Mouse (Mus musculus) 3134 (cell line): ENCODE data around the gene Dusp10.

Experiments used
- DNase-seq: peaks from one replicate; pipeline ENCODE4 v3.0.0-alpha.2; 2011; ENCODE audit warnings: low spot score; ENCODE audit not compliant: insufficient read length; ENCODE audit errors: extremely low read depth

Dusp10 gene

DNA sequence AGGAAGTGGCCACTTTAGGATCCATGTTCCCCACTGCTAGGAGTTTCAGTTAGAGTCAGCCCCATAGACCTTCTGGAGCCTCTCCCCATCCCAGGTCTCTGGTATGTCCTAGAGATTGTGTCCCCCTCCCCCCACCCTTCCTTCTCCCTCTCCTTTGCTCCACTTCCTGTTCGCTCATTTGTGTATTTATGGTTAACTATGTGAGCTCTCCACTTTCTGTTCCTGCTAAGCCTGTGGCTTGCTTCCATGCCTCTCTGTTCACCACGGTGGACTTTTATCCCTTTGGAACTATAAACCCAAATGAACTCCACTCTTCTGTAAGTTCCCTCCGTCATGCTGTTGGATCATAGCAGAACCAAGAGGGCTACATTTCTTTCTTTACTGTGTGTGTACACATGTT, 13.9 kb downstream of the Dusp10 start:
- DNase-seq = no peak

DNA sequence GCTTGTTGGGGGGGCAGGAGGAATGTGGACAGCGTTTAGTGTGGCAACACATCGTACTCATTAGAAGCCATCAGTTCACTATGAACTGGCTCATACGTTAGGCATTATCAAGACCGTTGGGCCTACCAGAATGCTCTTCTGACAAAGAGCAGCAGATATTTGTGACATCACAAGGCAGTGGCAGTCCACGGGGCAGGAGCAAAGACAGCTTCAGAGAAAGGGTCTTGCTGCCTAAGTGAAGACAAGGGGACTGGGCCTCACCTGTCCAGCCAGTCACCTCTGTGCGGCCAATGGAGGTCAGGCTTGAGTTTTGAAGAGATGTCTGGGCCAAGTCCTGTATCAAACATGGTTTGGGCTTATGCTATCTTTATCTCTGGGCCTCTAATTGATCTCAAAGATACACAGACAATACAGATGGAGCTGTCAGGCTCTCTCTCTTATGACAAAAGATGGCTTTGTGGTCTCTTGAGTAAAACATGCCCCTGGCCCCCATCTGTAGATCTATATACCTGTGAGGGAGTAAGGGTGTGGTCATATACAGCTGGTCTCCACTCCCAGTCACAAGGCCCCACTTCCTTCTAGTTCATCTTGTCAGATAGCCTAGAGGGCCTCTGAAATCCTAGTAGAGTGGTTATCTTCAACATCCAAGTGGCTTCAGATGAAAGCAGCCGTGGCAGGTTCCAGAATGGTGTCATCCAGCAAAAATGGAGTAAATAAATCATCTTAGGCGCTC, 17.1 kb downstream of the Dusp10 start:
- no peak for DNase-seq

DNA sequence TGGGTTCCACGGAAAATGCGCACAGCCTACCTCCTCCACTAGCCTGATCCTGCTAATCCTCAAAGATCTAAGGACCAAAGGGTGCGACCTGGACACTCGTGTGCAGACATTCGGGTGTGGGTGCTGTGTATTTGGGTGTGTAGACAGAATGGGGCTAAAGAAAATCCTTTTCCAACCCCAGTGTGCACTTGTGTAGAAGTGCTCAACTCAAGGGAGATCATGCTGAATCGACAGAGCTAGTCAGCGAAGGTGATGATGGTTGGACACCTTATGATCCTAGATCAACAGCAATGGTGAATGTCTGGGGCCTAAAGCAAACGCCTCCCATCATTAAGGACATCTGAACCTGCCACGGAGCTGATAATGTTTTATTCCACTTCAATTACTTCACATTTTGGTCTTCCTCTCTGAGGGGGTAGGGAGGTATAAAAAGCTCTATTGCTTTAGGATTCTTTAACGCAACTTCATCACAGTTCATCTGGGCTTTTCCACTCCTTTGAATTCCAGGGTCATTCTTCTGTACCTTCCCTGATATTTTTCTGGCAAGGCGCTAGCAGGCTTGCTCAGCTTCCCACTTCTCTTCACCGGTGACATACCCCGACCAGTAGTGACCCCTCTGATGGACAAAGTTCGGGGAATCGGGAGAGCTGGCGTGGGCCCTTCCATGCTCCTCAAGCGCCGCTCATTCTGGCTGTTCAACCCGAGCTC, 19.7 kb downstream of the Dusp10 start:
- DNase-seq = no peak

DNA sequence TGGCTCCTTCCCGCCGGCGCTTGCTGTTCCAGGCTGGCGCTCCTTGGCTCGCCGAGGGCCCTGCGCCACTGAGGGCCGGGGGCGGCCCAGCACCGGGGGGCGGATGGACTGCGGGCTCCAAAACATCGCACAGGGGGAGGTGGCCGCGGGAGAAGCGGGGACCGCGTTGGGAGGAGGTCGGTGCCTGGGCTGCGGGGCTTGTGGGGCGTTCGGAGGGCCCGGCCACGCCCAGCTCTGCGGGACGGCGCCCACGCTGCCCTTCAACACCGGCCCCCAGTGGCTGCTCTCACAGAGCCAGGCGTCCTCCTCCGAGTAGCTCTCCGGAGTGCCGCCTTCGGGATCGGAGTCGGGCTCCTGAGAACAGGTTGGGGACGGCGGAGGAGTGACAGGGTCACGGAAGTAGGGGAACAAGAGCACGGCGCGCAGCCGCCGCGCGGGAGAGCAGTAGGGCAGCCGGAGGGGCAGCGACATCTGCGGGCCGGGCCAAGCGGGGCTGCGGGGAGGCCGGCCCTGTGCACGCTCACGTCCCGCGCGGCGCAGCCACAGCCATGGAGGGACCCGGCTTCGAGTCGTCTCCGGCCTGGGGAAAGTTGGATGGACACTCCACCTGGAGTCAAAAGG, 20.4 kb downstream of the Dusp10 start:
- peak; percentile 92 for DNase-seq

DNA sequence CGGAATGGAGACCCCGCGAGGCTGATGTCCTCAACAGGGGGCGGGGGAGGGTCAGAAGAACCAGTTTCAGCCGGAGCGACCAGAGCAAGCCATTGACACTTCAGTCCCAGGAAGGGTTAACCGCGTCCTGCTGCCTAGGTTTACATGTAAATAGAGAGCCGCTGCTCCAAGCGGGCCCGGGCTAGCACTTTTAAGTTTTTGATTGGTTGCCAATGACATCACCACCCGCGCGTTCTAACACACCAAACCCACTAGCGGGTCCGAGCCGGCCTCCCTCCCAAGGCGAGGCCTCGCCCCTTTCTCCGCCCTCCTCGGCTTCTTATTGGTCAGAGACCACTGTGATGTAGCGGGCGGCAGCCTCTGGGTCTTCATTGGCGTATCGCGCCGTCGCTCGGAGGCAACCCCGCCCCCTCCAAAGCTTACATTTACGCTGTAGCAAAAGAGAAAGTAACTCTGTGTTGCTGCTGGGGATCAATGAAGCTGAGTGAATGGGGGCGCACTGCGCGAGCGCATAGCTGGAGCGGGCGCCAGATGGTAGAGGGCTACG, 21.0 kb downstream of the Dusp10 start, which contains the start of gene 1700056E22Rik:
Gene 1700056E22Rik (minus strand): TSS at position 291 of the 547 bp plus-strand sequence.
- DNase-seq = peak; percentile 100

DNA sequence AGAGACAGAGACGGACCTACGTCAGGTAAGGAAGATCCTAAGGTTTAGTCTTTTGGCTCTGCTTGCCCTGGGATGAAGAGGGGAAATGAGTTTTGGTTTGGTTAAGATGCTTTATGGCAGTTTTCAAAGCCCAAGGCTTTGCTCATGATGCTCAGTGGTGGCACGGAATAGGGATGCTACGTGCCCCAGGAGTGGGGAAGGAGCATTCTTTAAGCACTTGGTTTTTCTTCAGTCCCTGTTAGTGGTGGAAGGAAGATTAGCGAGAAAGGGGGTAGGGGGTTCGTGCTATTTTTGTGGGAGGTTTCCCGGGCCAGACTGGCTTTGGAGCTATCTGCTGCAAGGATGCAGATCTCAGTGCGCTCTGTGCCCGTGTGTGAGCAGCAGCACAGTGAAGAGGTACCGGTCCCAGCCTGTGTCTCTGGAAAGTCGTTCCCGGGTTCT, 21.7 kb downstream of the Dusp10 start:
- peak; percentile 50 for DNase-seq

DNA sequence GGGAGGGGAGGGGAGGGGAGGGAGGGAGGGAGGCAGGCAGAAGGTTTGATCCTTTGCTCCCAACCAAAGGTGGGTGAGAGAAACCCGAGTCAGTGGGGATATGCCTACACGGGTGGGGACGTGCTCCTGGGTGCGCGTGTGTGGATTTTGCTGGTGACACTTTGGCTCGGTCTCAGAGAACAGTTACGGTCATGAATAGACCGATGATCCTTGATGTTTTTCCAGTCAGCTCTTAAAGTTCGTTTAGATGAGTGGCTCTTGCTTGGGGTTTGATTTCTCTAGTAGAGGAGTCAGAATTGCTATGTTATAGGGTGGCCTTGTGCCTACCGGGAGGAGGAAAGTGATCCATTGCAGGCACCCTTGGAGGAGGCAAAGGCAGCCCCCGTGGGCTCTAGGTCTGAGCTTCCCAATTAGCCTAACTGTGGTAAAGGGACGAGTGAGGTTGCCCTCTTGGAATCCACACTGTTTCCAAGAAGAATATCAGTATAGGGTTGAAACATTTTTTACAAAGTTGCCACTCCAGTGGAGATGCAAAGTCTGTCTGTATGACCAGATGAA, 22.3 kb downstream of the Dusp10 start:
- no peak for DNase-seq

DNA sequence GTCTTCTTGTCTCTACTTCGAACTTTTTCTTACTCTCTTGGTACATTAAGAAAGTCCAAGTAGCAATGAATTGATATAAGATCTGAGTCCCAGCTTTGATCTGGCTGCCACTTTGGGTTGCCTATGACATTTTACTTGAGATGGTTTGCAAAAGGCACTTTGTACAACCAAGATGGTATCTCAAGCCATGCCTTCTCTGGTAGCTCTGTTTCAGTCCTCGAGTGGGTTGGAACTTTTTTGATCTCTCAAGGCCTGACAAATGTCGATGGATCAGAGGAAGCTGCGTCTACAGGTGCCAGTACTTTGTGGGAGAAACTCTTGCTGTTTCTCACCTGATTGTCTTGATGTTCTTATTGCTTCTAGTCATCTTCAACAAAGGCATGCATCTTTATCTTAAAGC, 24.7 kb downstream of the Dusp10 start:
- no peak for DNase-seq

DNA sequence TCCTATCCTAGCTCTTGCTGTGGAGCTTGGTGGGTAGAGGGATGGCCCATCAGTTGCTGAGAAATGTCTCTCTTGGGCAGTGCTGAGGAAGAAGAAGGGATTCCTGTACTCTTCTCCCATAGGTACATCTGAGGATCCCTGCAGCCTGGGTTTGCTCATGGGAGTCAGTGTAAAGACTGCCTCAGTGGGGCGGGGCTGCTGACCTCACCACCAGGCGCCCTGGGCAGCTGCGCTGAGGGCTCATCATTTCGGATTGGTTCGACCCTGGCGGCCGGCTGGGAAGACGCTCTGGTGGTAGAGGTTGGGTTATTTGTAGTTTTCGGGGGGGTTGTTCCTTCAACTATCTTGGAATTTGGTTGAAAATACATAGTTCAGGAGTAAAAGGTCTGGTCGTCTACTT, 26.2 kb downstream of the Dusp10 start:
- DNase-seq = no peak

DNA sequence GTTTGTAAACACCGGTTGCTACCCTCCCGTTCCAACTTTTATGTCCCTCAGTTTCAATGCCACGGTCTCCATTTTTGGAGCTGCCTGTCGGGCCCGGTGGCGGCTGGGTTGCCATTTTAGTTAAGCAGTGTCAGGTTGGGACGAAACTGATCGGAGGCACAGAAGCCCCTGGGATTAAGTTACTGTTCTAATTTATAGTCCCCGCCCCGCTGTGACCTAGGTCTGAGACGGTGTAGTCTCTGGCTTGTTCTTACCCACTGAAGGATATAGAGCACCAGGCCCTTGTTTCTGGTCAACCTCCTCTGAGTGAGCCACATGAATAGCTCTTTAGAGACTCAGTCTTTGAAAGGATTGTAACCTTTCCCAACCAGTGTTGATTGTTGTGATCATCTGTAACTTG, 27.1 kb downstream of the Dusp10 start:
- no peak for DNase-seq

DNA sequence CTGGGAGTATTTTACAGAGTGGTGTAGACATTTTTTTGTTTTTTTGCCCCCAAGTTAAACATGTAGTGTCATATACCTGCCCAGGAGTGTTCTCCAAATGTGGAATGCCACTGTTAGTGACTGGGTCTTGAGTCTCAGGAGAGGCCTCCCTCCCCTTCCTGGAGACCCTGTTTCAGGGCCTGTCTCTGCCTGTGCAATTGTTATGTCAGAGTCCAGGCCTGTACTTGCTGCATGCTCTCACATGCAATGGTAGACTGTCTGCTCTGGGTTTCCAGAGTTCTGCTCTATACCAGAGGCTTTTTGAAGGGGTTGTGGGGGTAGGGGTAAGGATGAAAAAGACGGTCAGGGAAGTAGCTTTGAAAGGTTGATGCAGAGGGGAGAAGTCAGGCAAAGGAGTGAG, 27.8 kb downstream of the Dusp10 start:
- DNase-seq = no peak

DNA sequence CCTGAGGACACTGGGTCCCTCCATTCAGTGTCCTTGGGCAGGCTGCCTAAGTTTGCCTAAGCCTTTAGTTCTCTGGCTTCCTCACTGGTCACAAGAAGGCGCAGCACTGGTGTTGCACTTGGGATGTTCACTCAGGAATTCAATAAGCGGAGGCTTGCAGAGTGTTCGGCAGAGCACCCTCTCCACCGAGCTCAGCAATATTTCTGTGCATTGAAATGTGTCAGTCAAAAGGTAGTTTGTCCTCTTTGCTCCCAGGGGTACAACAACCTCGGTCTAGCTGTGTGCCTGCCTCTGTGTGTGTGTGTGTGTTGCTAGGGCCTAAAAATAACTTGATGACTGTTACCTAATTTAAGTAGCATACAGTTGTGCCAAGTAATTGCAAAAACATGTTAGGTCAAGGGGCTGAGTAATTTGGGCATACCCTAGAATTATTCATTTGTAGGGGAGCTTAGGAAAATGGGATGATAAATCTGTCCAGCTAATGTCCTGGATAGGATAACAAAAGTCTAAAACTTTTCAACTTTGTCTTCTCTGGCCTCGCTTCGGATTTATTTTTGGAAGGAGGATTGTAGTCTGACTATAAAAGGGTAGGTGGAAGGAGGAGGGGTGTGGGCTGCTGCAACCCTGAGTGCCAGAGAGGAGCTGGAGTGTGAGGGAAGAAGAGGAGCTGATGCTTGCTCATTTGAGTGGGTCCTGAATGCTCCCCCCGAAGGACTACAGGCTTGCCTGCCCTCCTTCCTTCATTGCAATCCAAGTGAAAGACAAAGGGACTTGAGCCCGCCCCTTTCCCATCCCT, 28.9 kb downstream of the Dusp10 start:
- peak; percentile 51 for DNase-seq

DNA sequence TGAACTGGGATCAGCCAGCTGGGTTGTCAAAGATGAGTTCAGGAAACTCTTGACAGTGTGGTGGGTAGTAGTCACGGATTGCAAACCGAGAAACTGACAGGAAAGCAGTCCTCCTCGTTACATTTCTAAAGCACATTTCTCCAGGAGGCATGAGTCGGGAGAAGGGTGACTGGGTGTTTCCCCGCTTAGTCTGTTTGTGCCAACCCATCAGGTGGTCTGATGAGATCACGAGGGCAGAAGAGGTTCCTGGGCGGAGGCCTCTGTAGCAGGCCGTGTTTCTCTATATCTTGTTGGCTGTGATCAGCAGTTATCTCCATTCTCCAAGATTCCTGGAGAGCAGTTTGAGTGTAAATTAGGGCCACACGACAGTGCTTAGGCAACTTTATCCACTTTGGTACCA, 29.6 kb downstream of the Dusp10 start:
- no peak for DNase-seq

DNA sequence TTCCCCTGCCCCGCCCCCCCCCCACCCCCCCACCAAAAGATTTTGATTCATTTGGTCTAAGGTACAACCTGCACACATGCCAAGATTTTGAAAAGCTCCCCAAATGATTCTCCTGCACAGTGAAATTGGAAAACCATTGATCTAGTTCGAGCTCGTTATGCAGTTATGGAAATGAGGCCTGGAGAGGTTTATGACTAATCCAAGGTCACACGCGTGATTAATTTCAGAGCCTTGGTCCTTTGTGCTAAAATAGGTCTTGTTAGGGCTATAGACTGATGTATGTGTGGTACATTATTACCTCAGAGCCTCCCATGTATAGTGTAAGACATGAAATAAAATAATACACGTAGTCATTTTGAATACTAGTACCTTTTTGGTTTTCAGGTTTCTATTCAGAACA, 30.3 kb downstream of the Dusp10 start:
- DNase-seq = no peak

DNA sequence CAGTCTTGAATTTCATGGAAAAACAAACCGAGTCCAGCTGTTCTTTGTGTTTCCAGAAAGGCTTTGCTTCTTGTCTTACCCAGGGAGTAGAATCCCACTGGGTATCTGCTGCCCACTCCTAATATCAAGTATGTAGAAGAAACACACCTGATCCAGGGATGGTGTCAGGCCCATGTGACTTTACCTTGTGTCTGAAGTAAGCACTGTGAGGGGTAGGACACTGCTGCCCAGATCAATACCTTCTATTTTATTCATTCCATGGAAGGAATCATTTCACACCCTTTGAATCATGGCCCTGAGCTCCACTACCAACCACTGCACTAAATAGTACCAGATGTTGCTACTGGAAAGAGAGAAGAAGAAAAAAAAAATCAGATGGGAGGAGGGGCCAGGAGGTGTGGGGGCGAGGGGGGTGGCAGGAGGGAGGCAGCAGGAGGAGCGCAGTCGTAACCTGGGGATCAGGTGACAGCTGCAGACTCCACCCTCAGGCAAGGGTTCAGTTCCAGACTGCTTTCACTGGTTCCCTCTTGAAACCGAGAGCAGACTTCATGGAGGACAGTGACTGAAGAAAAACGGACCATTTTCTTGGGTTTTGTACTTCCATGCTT, 33.1 kb downstream of the Dusp10 start:
- DNase-seq = no peak

DNA sequence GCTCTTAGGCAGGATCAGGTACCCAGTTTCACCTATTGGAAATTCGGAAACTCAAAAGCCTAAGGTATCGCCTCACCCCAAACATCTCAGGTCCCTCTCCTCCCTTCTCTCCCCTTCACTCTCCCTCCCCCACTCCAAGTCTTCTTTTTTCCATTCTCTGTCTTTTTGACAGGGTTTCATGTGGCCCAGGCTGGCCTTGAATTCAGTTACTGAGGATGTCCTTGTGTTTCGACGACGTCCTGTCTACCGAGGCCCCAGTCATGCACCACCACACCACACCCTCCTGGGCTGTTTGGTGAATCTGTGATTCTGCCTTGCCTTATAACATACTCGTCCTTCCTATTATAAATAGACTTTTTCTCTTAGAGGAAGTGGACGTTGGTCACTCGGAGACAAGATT, 34.7 kb downstream of the Dusp10 start:
- no peak for DNase-seq

DNA sequence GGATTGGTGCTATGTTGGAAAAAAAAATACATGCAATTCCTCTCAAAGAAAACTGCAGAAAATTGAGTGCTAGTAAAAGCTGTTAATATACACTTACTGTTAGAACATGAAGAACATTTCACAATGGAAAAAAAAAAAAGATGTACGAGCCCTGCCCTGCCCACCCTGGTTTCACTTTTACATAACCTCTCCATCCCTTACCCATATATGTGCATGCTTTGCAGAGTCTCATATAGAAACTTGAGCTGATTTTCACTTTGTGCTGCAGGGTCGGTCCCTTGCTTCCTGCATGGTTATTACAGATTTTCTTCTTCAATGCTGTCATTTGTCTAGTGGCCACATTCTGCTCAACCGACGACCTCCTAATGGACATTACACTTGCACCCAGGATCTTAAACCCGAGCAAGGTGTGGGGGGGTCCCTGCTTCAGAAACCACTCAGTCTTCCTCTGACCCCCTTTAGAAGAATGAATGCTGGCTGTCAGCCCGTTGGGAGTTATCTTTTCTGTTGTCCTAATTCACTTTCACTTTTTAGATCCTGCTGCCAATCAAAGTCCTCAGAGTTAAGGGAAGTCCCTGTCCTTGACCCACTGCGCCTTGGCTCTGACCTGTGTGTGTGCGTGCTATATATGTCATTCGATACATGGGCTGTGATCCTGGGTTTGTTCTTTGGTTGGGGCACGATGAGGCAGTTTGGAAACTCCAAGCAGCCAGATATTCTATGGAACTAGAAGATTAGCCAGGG, 35.7 kb downstream of the Dusp10 start:
- DNase-seq = no peak

DNA sequence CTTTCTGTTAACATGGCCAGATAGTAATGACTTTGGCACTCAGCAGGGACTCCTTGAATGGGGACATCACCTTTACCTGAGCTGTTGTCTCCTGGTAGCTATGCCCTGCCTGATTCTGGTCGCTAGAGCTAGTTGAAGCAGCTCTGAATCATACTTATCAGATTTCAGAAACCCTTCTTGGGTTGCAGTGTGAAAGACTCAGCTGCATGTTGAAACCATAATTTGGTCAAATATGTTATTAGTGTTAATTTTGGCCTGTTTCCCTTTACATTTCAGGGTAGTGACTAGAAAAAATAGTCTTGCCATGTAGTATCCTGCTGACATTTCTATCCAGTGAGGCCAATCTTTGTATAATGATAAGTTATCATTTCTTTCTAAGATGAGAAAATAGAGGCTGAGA, 38.2 kb downstream of the Dusp10 start:
- no peak for DNase-seq

DNA sequence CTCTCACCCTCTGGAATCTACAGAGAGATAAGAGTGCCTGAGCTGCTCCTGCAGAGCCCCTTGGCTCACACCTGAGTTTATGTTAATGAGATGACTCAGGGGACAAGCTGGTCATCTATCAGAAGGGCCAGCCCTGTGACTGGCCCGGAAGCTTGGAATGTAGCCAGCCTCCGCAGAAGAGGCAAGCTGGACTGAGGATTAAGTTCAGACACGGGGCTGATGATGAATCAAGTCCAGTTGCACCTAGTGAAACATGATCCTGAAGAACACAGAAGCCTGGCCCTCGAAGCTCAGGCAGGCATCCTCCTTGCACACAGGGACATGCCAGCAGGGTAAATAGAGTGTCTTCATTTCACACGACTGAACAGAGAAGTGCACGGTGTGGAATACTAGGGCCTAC, 38.7 kb downstream of the Dusp10 start:
- DNase-seq = peak; percentile 70
